Mouse (Mus musculus): ENCODE measurements at regions not wholly inside any gene's neighbourhood (a gene's known extent, or its start where the extent isn't known, plus 50 kb on each side); places are given as distances from the start of the nearest gene placed in this dataset.

DNA sequence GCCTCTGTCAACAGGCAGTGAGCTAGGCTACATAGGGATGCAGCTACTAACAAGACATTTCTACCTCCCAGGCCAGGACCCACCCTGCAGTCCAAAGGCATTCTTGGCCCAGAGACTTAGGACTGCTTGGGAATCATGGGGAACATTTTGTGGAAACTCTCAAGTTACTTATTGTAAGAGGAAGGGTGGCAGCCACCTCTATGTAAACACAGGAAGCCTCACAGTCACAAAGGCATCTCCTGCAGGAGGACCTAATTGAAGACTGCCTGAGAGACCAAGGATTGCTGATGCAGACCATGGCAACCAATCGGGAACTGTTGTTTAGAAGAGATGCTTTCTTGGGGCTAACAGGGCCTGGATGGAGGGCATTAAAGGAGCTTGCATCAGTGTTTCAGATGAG lies 224.0 kb upstream of the Btg1 start:
- Histone ChIP-seq H3K4me1 (ENCODE audit: insufficient read depth, low read length) (no peaks in the 10 kb centered on the region), H3K4me3 (ENCODE audit: low read depth, low read length) (no peak overlapping the region), H3K4me2 (ENCODE audit: low read depth, low read length, poor library complexity, severe bottlenecking) (no peak overlapping the region), H3K9me3 (ENCODE audit: low read length) (no peaks in the 10 kb centered on the region), H3K27ac (ENCODE audit: low read depth, low read length) (no peak overlapping the region), H3K27me3 (ENCODE audit: insufficient read depth, low read length) (no peaks in the 10 kb centered on the region), H3K36me3 (ENCODE audit: insufficient read depth, low read length) (no peaks in the 10 kb centered on the region), H3K9ac (replicated peaks; ENCODE audit: low read length, poor library complexity, severe bottlenecking) (no peak overlapping the region)
- no peak for TF ChIP-seq CTCF (IDR thresholded peaks at IDR 0.05)
- no peak for DNase-seq (ENCODE audit: low spot score)
- 83% methylated on average over 1 of the region's 1 CpGs for WGBS
- ATAC-seq (ENCODE audit: low FRiP score): no peak

DNA sequence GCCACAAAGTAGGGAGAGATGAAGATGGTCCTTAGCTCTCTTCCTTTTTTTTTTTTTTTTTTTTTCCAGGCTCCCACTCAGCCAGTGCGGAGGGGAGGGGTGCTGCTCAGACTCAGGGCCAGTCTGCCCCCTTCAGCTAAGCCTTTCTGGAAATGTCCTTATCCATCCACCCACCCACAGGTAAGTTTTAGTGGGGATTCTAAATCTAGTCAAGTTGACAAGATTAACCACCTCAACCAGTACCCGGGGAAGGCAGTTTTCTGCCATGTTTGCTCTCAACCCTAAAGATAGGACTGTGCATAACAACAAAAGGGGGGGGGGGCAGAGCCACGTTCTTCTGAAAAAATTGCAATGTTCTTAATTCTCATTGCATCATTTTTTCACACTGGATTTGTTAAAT lies 222.6 kb upstream of the Btg1 start:
- H3K36me3 ChIP-seq (ENCODE audit: insufficient read depth, low read length): no peaks in the 10 kb centered on the region
- DNase-seq (ENCODE audit: low spot score) (no peak), ATAC-seq (ENCODE audit: low FRiP score) (no peak)
- no peaks in the 10 kb centered on the region for H3K4me1 ChIP-seq (ENCODE audit: insufficient read depth, low read length)
- WGBS: 94% methylated on average over 3 of the region's 3 CpGs
- H3K27me3 ChIP-seq (ENCODE audit: insufficient read depth, low read length): no peaks in the 10 kb centered on the region
- H3K4me3 ChIP-seq (ENCODE audit: low read depth, low read length): no peak overlapping the region
- no peak overlapping the region for H3K9ac ChIP-seq (replicated peaks; ENCODE audit: low read length, poor library complexity, severe bottlenecking)
- no peak overlapping the region for H3K4me2 ChIP-seq (ENCODE audit: low read depth, low read length, poor library complexity, severe bottlenecking)
- no peak overlapping the region for H3K27ac ChIP-seq (ENCODE audit: low read depth, low read length)
- no peak for TF ChIP-seq CTCF (IDR thresholded peaks at IDR 0.05)
- no peaks in the 10 kb centered on the region for H3K9me3 ChIP-seq (ENCODE audit: low read length)

DNA sequence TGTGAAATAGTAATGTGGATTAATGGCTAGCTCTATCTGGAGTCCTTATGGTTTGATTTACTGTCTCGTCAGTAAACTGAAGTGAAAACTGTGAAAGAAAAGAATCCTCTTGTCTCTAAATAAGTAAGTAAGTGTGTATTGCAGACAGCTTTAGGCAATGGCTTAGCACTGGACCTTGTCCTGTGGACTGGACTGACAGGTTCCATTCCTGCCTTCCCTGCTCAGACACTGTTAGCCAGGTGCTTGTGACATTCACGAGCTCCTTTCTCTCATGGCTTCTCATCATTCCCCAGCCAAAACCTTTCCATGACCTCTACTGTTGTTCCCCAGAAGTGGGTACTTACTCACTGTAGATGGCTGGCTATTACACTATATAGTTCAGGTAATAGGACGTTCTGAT lies 221.8 kb upstream of the Btg1 start:
- 79% methylated on average over 3 of the region's 3 CpGs for WGBS
- no peak for TF ChIP-seq CTCF (IDR thresholded peaks at IDR 0.05)
- no peaks in the 10 kb centered on the region for H3K9me3 ChIP-seq (ENCODE audit: low read length)
- no peaks in the 10 kb centered on the region for H3K4me1 ChIP-seq (ENCODE audit: insufficient read depth, low read length)
- no peaks in the 10 kb centered on the region for H3K27me3 ChIP-seq (ENCODE audit: insufficient read depth, low read length)
- H3K36me3 ChIP-seq (ENCODE audit: insufficient read depth, low read length): no peaks in the 10 kb centered on the region
- H3K9ac ChIP-seq (replicated peaks; ENCODE audit: low read length, poor library complexity, severe bottlenecking): no peak overlapping the region
- no peak overlapping the region for H3K27ac ChIP-seq (ENCODE audit: low read depth, low read length)
- no peak overlapping the region for H3K4me2 ChIP-seq (ENCODE audit: low read depth, low read length, poor library complexity, severe bottlenecking)
- no peak for DNase-seq (ENCODE audit: low spot score)
- no peak for ATAC-seq (ENCODE audit: low FRiP score)
- H3K4me3 ChIP-seq (ENCODE audit: low read depth, low read length): no peak overlapping the region

DNA sequence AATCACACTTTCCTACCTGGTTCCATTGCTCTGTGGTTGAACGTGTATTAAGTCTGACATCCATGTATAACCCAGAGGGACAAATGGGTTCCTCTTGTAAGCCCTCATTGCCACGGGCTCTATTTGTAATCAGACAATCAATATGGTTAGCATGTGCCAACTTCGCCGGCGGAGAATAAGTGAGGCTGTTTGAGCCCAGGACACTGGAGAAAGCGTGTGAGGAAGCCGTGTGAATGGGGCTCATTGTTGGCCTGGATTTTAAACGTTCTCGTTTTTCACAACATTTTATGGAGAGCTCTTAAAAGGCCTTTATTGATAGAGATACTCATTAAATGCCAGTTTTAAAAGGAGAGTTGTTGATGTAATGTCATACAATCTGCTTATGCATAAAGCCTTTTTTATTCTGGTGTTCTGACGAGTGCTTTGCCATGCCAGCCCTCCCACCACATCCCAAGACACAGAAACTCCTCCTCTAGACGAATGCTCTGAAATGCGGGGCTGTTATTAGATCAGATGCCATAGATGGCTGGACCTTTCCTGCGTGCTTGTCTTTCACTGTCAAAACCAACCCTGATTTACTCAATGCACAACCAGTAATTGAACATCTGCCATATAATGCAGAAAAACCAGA lies 218.8 kb upstream of the Btg1 start:
- no peak for TF ChIP-seq CTCF (IDR thresholded peaks at IDR 0.05)
- Histone ChIP-seq H3K9me3 (ENCODE audit: low read length) (no peaks in the 10 kb centered on the region), H3K4me3 (ENCODE audit: low read depth, low read length) (no peak overlapping the region), H3K4me2 (ENCODE audit: low read depth, low read length, poor library complexity, severe bottlenecking) (no peak overlapping the region), H3K27ac (ENCODE audit: low read depth, low read length) (no peak overlapping the region), H3K9ac (replicated peaks; ENCODE audit: low read length, poor library complexity, severe bottlenecking) (no peak overlapping the region), H3K36me3 (ENCODE audit: insufficient read depth, low read length) (no peaks in the 10 kb centered on the region), H3K4me1 (ENCODE audit: insufficient read depth, low read length) (no peaks in the 10 kb centered on the region), H3K27me3 (ENCODE audit: insufficient read depth, low read length) (no peaks in the 10 kb centered on the region)
- ATAC-seq (ENCODE audit: low FRiP score): peak; percentile 57; the same call in 1 of the 2 replicates
- peak; percentile 58 for DNase-seq (ENCODE audit: low spot score)
- WGBS: 49% methylated on average over 13 of the region's 13 CpGs

DNA sequence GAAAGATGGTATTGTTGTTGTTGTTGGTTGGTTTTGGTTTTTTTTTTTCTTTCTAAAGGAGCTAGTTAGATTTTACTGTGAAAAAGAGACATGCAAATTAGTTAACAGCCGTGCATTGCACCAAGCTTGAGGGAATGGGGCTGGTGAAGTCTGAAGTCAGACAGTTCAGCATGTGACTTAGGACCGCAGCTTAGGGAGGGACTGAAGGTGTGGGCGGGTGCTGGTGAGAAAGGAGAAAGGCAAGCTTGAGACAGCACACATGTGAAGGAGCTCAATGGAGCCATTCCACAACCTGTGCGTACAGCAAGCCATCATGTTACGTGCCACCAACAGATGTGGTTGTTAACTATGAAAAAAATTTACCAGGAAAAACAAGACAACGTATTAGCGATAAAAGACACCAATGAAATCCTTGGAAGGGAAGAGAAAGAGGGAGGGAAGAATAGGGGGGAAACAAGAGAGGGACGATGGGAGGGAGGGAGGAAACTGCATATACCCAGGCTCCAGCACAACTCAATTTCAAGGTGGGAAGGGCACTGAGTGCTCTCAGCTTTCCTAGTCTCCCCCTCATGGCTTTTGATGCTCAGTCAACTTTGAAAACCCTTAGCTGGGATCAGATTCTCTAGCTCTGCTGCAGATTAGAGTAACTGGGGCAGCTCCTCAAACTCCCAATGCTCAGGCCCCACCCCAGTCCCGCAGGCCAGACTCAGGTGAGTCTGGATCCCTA lies 218.1 kb upstream of the Btg1 start:
- ATAC-seq (ENCODE audit: low FRiP score) (no peak), DNase-seq (ENCODE audit: low spot score) (no peak)
- Histone ChIP-seq H3K9me3 (ENCODE audit: low read length) (no peaks in the 10 kb centered on the region), H3K27ac (ENCODE audit: low read depth, low read length) (no peak overlapping the region), H3K27me3 (ENCODE audit: insufficient read depth, low read length) (no peaks in the 10 kb centered on the region), H3K4me2 (ENCODE audit: low read depth, low read length, poor library complexity, severe bottlenecking) (no peak overlapping the region), H3K36me3 (ENCODE audit: insufficient read depth, low read length) (no peaks in the 10 kb centered on the region), H3K4me3 (ENCODE audit: low read depth, low read length) (no peak overlapping the region), H3K9ac (replicated peaks; ENCODE audit: low read length, poor library complexity, severe bottlenecking) (no peak overlapping the region), H3K4me1 (ENCODE audit: insufficient read depth, low read length) (no peaks in the 10 kb centered on the region)
- 80% methylated on average over 9 of the region's 9 CpGs for WGBS
- no peak for TF ChIP-seq CTCF (IDR thresholded peaks at IDR 0.05)

DNA sequence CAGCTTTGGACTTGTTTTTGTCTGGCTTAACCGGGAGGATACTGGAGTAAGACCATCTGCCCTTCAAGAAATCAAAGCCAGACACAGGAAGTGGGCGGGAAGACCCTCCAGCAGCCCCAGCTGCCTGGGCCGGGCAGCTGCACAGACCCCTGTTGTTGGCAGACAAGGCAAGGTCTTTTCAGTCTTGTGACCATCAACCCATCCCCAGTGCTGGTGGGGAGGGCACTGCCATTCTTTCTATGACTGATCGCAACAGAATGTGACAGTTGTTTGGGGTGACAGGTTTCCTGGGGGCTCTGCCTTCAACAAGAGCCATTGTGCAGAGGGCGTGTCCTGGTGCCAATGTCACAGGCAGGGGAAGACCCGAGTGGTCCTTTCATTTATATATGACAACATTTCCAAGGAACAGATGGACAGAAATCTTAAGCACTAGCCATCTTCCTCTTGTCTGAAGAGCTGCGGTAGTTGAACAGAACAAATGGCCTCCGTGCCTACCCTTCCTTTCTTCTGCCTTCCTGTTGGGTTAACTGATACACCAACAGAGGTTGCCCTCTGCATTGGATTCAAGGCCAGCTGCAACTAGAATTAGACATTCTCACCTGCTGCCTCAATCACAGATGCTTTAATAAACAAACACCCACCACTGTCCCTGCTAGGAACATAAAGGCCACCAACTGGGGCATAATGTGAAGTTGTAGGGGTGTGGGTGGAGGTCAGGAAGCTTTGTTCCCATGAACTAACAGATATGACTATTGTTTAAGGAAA lies 217.0 kb upstream of the Btg1 start:
- Histone ChIP-seq H3K9ac (replicated peaks; ENCODE audit: low read length, poor library complexity, severe bottlenecking) (no peak overlapping the region), H3K27me3 (ENCODE audit: insufficient read depth, low read length) (no peaks in the 10 kb centered on the region), H3K4me1 (ENCODE audit: insufficient read depth, low read length) (no peaks in the 10 kb centered on the region), H3K4me2 (ENCODE audit: low read depth, low read length, poor library complexity, severe bottlenecking) (no peak overlapping the region), H3K9me3 (ENCODE audit: low read length) (no peaks in the 10 kb centered on the region), H3K4me3 (ENCODE audit: low read depth, low read length) (no peak overlapping the region), H3K27ac (ENCODE audit: low read depth, low read length) (no peak overlapping the region), H3K36me3 (ENCODE audit: insufficient read depth, low read length) (no peaks in the 10 kb centered on the region)
- TF ChIP-seq CTCF (IDR thresholded peaks at IDR 0.05): no peak
- DNase-seq (ENCODE audit: low spot score) (peak; percentile 70), ATAC-seq (ENCODE audit: low FRiP score) (peak; percentile 56; the same call in 1 of the 2 replicates)
- WGBS: 58% methylated on average over 8 of the region's 8 CpGs
